Mouse (Mus musculus): ENCODE measurements around the gene Olfr56.

GRCm38 (mm10) chr11:49083808-49084207, 105.1 kb downstream of the Olfr56 start:
- TF ChIP-seq CTCF (IDR thresholded peaks at IDR 0.05; ENCODE audit: borderline replicate concordance, insufficient read depth, low read depth, low read length) (no peak), POLR2A (IDR thresholded peaks at IDR 0.05; ENCODE audit: borderline replicate concordance, insufficient read depth, low read length) (no peak)

Data from cerebellum, adult 2 months (tissue).